Mouse (Mus musculus) cerebellum, adult 2 months (tissue): ENCODE measurements around the gene Rftn2. TPM values are rescaled to one million over a fixed set of nuclear protein-coding genes. Genes with fewer than 3 reads are reported as not detected.

ENCODE experiments used
- DNase-seq, 2 experiments: peaks; one replicate each; pipeline ENCODE4 v3.0.0; 2021
- H3K27ac ChIP-seq: fragments of 200-500 bp; 2 replicates; pipeline ENCODE4 v1.5.1; 2012; ENCODE audit warnings: low read length, control low read depth, inconsistent platforms; ENCODE audit not compliant: insufficient read depth
- H3K27me3 ChIP-seq: fragments of 200-500 bp; 2 replicates; pipeline ENCODE4 v1.6.1; 2012; ENCODE audit warnings: inconsistent platforms, mild to moderate bottlenecking, low read length, moderate library complexity; ENCODE audit not compliant: control insufficient read depth, insufficient read depth
- H3K4me1 ChIP-seq: fragments of 200-500 bp; 2 replicates; pipeline ENCODE4 v1.6.1; 2011; ENCODE audit warnings: low read length; ENCODE audit not compliant: control insufficient read depth, insufficient read depth
- H3K4me3 ChIP-seq: fragments of 200-500 bp; replicated peaks from 2 replicates; pipeline ENCODE3; 2011; ENCODE audit warnings: mild to moderate bottlenecking, low read depth, low read length, control low read depth; ENCODE audit not compliant: insufficient read depth
- CTCF ChIP-seq: fragments of 200-500 bp; IDR thresholded peaks from 2 replicates; pipeline ENCODE4 v1.5.1; 2011; ENCODE audit warnings: low read depth, mild to moderate bottlenecking, control low read depth, low read length, moderate library complexity, borderline replicate concordance; ENCODE audit not compliant: insufficient read depth
- POLR2A ChIP-seq: fragments of 200-500 bp; IDR thresholded peaks from 2 replicates; pipeline ENCODE4 v1.6.1; 2011; ENCODE audit warnings: low read length, control low read depth, borderline replicate concordance; ENCODE audit not compliant: insufficient read depth
- WGBS: fragments of 180-500 bp; shearing (Covaris S2); methylation state at CpG from one replicate; pipeline ENCODE4 v1.1.7; 2018; 5-methylcytosine and 5-hydroxymethylcytosine counted together
- polyA plus RNA-seq: library from polyadenylated mRNA; depleted of rRNA; stranded (reverse); fragments of >200 nt; gene quantifications from 2 replicates; pipeline ENCODE4 v1.2.3, GENCODE M21; 2012; rRNA removed

Rftn2 gene
- polyA plus RNA-seq: 16.9 and 17.1 TPM in 2 replicates

DNA sequence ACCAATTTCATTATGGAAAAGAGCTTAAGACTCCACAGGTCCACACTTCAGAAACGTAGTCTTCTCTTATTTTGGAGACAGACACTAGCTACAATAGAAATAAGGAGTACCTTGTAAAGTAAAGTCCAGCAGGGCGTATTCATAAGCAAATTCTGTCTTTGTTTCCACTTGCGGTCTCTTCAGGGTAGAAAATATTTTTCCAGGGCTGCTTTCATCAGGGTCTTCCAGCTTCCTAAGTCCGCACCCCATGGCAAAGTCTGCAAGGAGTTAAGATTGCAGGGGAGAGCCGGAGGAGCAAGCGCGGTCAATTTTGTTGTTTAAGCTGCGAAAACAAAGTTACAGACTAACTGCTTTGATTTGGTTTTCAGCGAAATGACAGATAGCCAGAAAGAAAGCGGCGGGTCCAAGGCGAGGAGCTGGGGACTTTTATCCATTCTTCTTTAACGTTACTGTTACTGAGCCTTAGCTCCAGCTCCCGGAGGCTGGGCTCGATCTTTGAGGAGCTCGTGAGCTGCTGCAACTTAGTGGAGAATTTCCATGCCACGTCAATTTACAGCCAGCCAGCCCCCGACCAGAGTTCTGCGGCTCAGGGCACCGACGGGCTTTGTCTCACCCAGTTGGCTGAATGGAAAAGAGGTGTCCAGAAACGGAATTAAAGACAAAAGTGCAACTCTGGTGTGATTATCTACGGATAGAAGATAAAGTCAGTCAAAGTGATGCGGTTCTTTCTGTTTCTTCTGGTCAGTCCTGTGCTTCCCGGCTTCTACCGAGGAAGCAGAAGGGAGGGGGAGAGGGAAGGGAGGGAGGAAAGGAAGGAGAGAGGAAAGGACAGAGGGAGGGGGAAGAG is at the start of gene Rftn2:
Gene Rftn2, minus strand, starts transcription at position 772 of the 847 bp plus-strand sequence.
- Histone ChIP-seq H3K27me3 (no peaks in the 10 kb centered on the region; the same call in 1 of the 2 replicates), H3K4me3 (peak within 1 kb of the TSS; percentile 39), H3K4me1 (no peaks in the 10 kb centered on the region; the same call in 1 of the 2 replicates), H3K27ac (no peak within 1 kb of the TSS)
- WGBS: 5% methylated on average over 26 of the region's 26 CpGs
- peak in 1 of 2 experiments; percentile 34 for DNase-seq
- TF ChIP-seq CTCF: no peak
- no peak for TF ChIP-seq POLR2A

DNA sequence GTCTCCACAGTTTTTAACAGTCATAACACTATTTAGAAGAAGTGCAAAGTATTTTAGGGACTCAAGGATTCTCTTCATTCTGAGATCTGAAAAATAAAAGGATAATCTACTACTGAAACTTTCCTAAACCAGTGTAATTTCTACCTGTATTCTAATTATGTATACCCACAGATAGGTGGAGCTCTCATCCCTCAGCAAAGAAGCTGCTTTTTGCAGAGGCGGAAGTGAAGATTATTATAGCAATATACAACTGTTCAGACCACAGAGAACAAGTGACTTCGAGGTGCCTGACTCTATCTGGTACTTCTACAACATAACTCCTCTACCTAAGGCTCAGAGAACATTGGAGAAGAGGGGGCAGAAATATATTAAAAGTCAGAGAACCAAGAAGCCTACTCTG is 38.9 kb upstream of the Rftn2 start:
- Histone ChIP-seq H3K4me1 (no peaks in the 10 kb centered on the region), H3K27ac (no peak overlapping the region), H3K4me3 (no peak overlapping the region), H3K27me3 (no peaks in the 10 kb centered on the region)
- DNase-seq: no peak
- 68% methylated on average over 2 of the region's 2 CpGs for WGBS
- no peak for TF ChIP-seq CTCF
- no peak for TF ChIP-seq POLR2A

DNA sequence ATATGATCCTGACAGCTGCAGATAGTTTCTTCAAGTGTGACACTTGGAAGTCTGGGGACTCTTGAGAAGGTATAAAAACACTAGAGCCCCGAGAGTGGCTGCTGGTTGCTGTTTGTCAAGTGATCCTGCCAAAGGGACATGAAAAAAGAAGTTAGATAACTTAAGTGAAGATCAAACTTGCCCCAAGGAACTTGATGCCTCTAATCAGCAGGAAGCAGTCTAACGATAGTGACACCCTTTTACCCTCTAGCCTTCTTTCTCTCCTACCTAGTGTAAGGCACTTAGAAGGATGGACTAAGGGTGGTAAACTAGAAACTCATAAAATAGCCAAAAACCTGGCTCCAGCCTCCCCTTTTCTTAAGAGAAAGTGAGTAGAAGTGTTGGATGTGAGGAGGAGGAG is 37.8 kb upstream of the Rftn2 start:
- 67% methylated on average over 2 of the region's 2 CpGs for WGBS
- DNase-seq: no peak
- TF ChIP-seq POLR2A (no peak), CTCF (no peak)
- no peak overlapping the region for H3K4me3 ChIP-seq
- H3K27ac ChIP-seq: no peak overlapping the region
- H3K27me3 ChIP-seq: no peaks in the 10 kb centered on the region
- no peaks in the 10 kb centered on the region for H3K4me1 ChIP-seq

DNA sequence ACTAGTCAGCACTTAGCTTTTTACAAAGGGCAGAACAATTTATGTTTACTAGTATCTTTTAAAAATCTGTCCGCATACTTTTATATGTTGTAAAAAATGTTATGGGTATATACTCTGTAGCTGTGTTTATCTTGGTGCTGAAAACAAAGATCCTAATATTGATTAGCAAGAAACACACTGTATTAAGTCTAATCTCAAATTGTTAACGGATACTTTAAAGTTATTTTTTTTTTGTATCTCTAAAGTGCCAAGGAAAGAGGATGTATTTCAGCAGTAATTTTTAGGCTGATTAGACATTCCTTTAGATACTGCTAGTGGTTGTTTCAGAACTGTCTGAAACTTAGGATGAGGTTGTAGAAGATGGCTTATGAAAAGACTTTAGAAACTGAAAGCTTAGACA is 19.8 kb upstream of the Rftn2 start:
- H3K27ac ChIP-seq: no peak overlapping the region
- no peak for TF ChIP-seq CTCF
- TF ChIP-seq POLR2A: no peak
- H3K27me3 ChIP-seq: no peaks in the 10 kb centered on the region
- DNase-seq: no peak
- no peaks in the 10 kb centered on the region for H3K4me1 ChIP-seq
- WGBS: 96% methylated on average over 2 of the region's 2 CpGs
- H3K4me3 ChIP-seq: no peak overlapping the region

DNA sequence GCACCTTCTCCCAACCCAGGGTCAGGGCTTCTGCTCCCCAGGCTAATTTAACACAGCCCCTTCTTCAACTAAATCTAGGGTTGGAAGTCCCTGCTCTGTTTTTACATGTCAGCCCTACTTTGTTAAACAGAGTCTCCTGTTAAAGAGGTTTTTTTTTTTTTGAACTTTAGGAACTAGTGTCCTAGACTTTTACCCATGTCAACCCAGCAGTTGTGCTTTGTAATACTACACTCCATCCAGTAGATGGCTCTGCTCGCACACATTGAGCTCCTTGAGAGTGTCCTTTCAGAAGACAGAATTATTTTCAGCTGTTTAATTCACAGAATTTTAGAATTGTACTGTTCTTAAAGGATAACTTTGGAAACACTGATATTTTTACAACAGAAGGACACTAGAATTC is 12.7 kb upstream of the Rftn2 start:
- H3K27ac ChIP-seq: no peak overlapping the region
- peaks cover 4% of the 10 kb centered on the region; the same call in 1 of the 2 replicates for H3K4me1 ChIP-seq
- H3K27me3 ChIP-seq: no peaks in the 10 kb centered on the region
- WGBS: 0% methylated on average over 1 of the region's 1 CpGs
- peak in 1 of 2 experiments; percentile 51 for DNase-seq
- TF ChIP-seq POLR2A (no peak), CTCF (peak; percentile 18; the same call in 1 of the 2 replicates)
- H3K4me3 ChIP-seq: peak overlapping the region; percentile 24

DNA sequence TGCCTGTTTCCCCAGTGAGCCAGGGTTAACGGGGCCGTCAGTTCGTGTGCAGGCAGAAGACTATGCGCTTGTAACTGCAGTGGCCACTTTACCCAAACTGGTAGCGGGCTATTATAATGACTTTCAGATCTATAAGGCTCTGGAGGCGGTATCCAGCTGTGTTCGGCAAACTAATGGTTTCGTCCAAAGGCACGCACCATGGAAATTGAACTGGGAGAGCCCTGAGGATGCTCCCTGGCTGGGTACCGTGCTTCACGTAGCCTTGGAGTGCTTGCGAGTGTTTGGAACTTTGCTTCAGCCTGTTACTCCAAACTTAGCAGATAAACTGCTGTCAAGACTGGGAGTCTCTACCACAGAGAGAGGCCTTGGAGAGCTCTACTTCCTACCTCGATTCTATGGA is 11.9 kb upstream of the Rftn2 start:
- Histone ChIP-seq H3K27me3 (no peaks in the 10 kb centered on the region), H3K27ac (no peak overlapping the region), H3K4me3 (peak overlapping the region; percentile 74), H3K4me1 (peaks cover 4% of the 10 kb centered on the region; the same call in 1 of the 2 replicates)
- DNase-seq: no peak
- TF ChIP-seq POLR2A (no peak), CTCF (no peak)
- WGBS: 6% methylated on average over 13 of the region's 13 CpGs

DNA sequence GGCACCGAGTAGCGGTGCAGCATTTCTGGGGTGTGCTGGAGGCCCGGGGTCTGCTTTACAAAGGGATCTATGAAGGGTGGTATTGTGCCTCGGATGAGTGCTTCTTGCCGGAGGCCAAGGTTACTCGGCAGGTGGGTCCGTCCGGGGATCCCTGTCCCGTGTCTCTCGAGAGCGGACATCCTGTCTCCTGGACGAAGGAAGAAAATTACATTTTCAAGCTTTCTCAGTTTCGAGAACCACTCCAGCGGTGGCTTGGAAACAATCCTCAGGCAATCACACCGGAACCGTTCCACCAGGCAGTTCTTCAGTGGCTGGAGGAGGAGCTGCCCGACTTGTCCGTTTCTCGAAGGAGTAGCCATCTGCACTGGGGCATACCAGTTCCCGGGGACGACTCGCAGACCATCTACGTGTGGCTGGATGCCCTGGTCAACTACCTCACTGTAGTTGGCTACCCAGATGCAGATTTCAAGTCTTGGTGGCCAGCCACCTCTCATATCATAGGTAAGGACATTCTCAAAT is 11.1 kb upstream of the Rftn2 start:
- Histone ChIP-seq H3K4me3 (peak overlapping the region; percentile 74), H3K27me3 (no peaks in the 10 kb centered on the region), H3K4me1 (peaks cover 4% of the 10 kb centered on the region; the same call in 1 of the 2 replicates), H3K27ac (0 out of 2 replicates have a peak overlapping the region, but pooled peaks have one; percentile 2)
- peak in 1 of 2 experiments; percentile 39 for DNase-seq
- TF ChIP-seq CTCF: no peak
- no peak for TF ChIP-seq POLR2A
- whole genome bisulfite sequencing: under 1% methylated on average over 23 of the region's 23 CpGs
